ENCODE assay signal across 26 mouse cellular contexts in the genomic region with DNA sequence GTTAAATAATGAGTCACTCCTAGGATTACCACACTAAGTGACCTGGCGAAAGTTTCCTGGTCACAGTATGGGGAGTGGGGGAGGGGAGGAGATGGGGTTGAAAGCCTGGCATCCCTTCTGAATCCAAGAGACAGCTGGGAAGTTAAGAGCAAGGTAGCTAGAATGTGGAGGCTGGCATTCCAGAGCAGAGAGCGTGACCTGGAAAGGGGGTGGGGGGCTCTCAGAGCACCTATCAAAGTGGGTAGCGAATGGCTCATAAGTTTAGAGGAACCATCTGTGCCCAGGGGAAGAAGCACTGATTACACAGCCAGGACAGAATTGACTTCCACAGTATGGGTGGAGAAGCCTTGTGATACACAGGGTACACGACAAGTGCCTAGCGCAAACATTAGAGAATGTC.
DNase-seq lines count a peak whose midpoint lies in the region; ATAC-seq and TF ChIP-seq lines count a peak whose summit lies in the region.
"Had no signal": no experiment of that assay in that cellular context is flagged by ENCODE, and none has a peak within 500 bp of the region (broad histone marks: within the 10 kb centered on the region; RNA-seq: fewer than 3 reads in every experiment).

No protein-coding gene starts in this region.

- H3K4me3 ChIP-seq in kidney, embryonic 16.5 days (ENCODE audit: low read length): no peak overlapping the region
- H3K4me3 ChIP-seq: embryonic facial prominence, embryonic 10.5 days; embryonic facial prominence, embryonic 13.5 days; erythroblast, embryonic 14.5 days; forebrain, embryonic 12.5 days; forebrain, embryonic 15.5 days; heart, adult 2 months; heart, embryonic 10.5 days; heart, embryonic 13.5 days had no signal

- H3K4me2 ChIP-seq in kidney, embryonic 16.5 days (replicated peaks; ENCODE audit: low read depth, low read length): no peak overlapping the region
- H3K4me2 ChIP-seq: embryonic facial prominence, embryonic 13.5 days; forebrain, embryonic 12.5 days; forebrain, embryonic 15.5 days; heart, embryonic 13.5 days; hindbrain, embryonic 14.5 days had no signal

- H3K9me3 ChIP-seq in kidney, embryonic 16.5 days (ENCODE audit: low read length): no peaks in the 10 kb centered on the region
- H3K9me3 ChIP-seq: embryonic facial prominence, embryonic 10.5 days; embryonic facial prominence, embryonic 13.5 days; forebrain, embryonic 12.5 days; forebrain, embryonic 15.5 days; heart, embryonic 10.5 days; heart, embryonic 13.5 days had no signal

- no peak for DNase-seq in kidney, adult 9 months
- DNase-seq in 416B (ENCODE audit: low read depth) (peak; percentile 46), Patski (ENCODE audit: low read depth, low spot score) (no peak)
- DNase-seq in adrenal gland, adult (ENCODE audit: inconsistent age in 2 of 2, low spot score in 1 of 2): no peak
- no peak for DNase-seq in left cerebral cortex, postnatal 36 days (ENCODE audit: low spot score in 2 of 2)
- DNase-seq: adrenal gland, adult 2 months; adrenal gland, postnatal 14 days; cerebellum, adult 11 months; cerebellum, adult 2 months; cerebellum, postnatal 10 days; cerebellum, postnatal 36 days; embryo, embryonic 11 days; gastrocnemius, postnatal 36 days; heart, adult 2 months; heart, postnatal 14 days; heart, postnatal 4 days had no signal

- 0 out of 2 replicates have a peak, but pooled peaks cover 6% of the 10 kb centered on the region for H3K4me1 ChIP-seq in kidney, embryonic 16.5 days (ENCODE audit: insufficient read depth, low read length)
- H3K4me1 ChIP-seq: embryonic facial prominence, embryonic 13.5 days; forebrain, embryonic 12.5 days; forebrain, embryonic 15.5 days; heart, embryonic 10.5 days had no signal

- TF ChIP-seq CTCF in Patski (IDR thresholded peaks at IDR 0.05): no peak

- H3K27me3 ChIP-seq in kidney, embryonic 16.5 days (ENCODE audit: insufficient read depth, low read length): no peaks in the 10 kb centered on the region
- H3K27me3 ChIP-seq in Patski: no peaks in the 10 kb centered on the region
- H3K27me3 ChIP-seq: embryonic facial prominence, embryonic 13.5 days; forebrain, embryonic 12.5 days; forebrain, embryonic 15.5 days; heart, embryonic 13.5 days had no signal

- peak; percentile 75; the same call in 1 of the 2 replicates for ATAC-seq in kidney, embryonic 16.5 days (ENCODE audit: low FRiP score, low TSS enrichment)
- ATAC-seq in Patski: peak; percentile 47
- ATAC-seq: forebrain, embryonic 15.5 days; hindbrain, postnatal 0 days had no signal

- H3K27ac ChIP-seq in kidney, embryonic 16.5 days (ENCODE audit: low read length): no peak overlapping the region
- H3K27ac ChIP-seq: embryonic facial prominence, embryonic 10.5 days; embryonic facial prominence, embryonic 13.5 days; forebrain, embryonic 12.5 days; forebrain, embryonic 15.5 days; heart, adult 2 months; heart, embryonic 10.5 days; heart, embryonic 13.5 days; hindbrain, embryonic 14.5 days; hindbrain, postnatal 0 days had no signal

- no peak overlapping the region for H3K9ac ChIP-seq in kidney, embryonic 16.5 days (replicated peaks; ENCODE audit: low read length)
- H3K9ac ChIP-seq: embryonic facial prominence, embryonic 13.5 days; forebrain, embryonic 12.5 days; forebrain, embryonic 15.5 days; heart, embryonic 13.5 days; hindbrain, embryonic 14.5 days had no signal

- in situ Hi-C loops in Patski (cut with MboI; ENCODE audit: low pct_unique_long_range_greater_than_20kb): no loop called here

- POLR2A ChIA-PET in Patski (lab: Charles Lee): no interaction called here

- H3K36me3 ChIP-seq in kidney, embryonic 16.5 days (ENCODE audit: insufficient read depth, low read length): no peaks in the 10 kb centered on the region
- H3K36me3 ChIP-seq: embryonic facial prominence, embryonic 10.5 days; embryonic facial prominence, embryonic 13.5 days; forebrain, embryonic 12.5 days; forebrain, embryonic 15.5 days; heart, embryonic 10.5 days; heart, embryonic 13.5 days had no signal

- WGBS in kidney, embryonic 16.5 days: 56% methylated on average over 5 of the region's 5 CpGs

- intact Hi-C loops in left cerebral cortex, postnatal 36 days (cut with DNase I): no loop called here

- CTCF ChIA-PET in Patski (lab: Charles Lee): no interaction called here
